Mouse (Mus musculus) megakaryocyte progenitor cell, adult 5-6 weeks (primary cell): Measurements from ENCODE around the gene B4galt3. TPM values are rescaled to one million over a fixed set of nuclear protein-coding genes. Genes with fewer than 3 reads are reported as not detected.

ENCODE experiments used
- ATAC-seq: replicated peaks from 2 replicates; pipeline ENCODE4 v1.8.0; 2016; ENCODE audit warnings: mild to moderate bottlenecking, moderate TSS enrichment, inconsistent platforms; ENCODE audit not compliant: poor library complexity
- total RNA-seq, 2 experiments: library from RNA; stranded (forward) in 1 of 2; stranded (reverse) in 1 of 2; fragments of 157-497, 149-512 nt in 1 of 2; fragments of 200-1000 nt in 1 of 2; gene quantifications; 2 replicates each; pipeline versions ENCODE4 v1.2.3 to v1.2.4; 2015 to 2017

B4galt3 gene
- total RNA-seq, 2 experiments from 2014 or later = 14.7 to 18.0 TPM

GRCm38 (mm10) chr1:171262594-171263130 is 7.5 kb upstream of the B4galt3 start:
- ATAC-seq = peak; percentile 50

- no peak for ATAC-seq
Observed at GRCm38 (mm10) chr1:171263185-171263611, 6.9 kb upstream of the B4galt3 start.

GRCm38 (mm10) chr1:171263666-171264461 is 6.3 kb upstream of the B4galt3 start:
- ATAC-seq = no peak

GRCm38 (mm10) chr1:171265971-171266744 is 4.0 kb upstream of the B4galt3 start:
- ATAC-seq = no peak

- no peak for ATAC-seq
Observed at GRCm38 (mm10) chr1:171268341-171268740, 1.8 kb upstream of the B4galt3 start.

- ATAC-seq = peak; percentile 30
Observed at GRCm38 (mm10) chr1:171270573-171270900, 409 bp downstream of the B4galt3 start.

GRCm38 (mm10) chr1:171271196-171271595 is 1.1 kb downstream of the B4galt3 start:
- no peak for ATAC-seq

GRCm38 (mm10) chr1:171271622-171272021 is 1.5 kb downstream of the B4galt3 start:
- no peak for ATAC-seq

GRCm38 (mm10) chr1:171272086-171272485 is 2.0 kb downstream of the B4galt3 start:
- peak; percentile 30 for ATAC-seq

- peak; percentile 30 for ATAC-seq
Observed at GRCm38 (mm10) chr1:171274171-171274570, 4.0 kb downstream of the B4galt3 start.

GRCm38 (mm10) chr1:171275144-171275734 is 5.1 kb downstream of the B4galt3 start:
- no peak for ATAC-seq

GRCm38 (mm10) chr1:171276110-171276748 is 6.1 kb downstream of the B4galt3 start:
- ATAC-seq = no peak

GRCm38 (mm10) chr1:171277736-171278135 is 7.6 kb downstream of the B4galt3 start:
- ATAC-seq = no peak

GRCm38 (mm10) chr1:171278436-171278835 is 8.3 kb downstream of the B4galt3 start:
- ATAC-seq = no peak

GRCm38 (mm10) chr1:171279012-171279705 is 9.0 kb downstream of the B4galt3 start:
- no peak for ATAC-seq

- no peak for ATAC-seq
Observed at GRCm38 (mm10) chr1:171279721-171280120, 9.6 kb downstream of the B4galt3 start.

- ATAC-seq = peak; percentile 13
Observed at GRCm38 (mm10) chr1:171280250-171280915, 10.3 kb downstream of the B4galt3 start.

GRCm38 (mm10) chr1:171280916-171281527 is 10.9 kb downstream of the B4galt3 start, which contains the start of gene Ppox:
Ppox (minus strand) TSS chr1:171281186.
- ATAC-seq = peak; percentile 85

GRCm38 (mm10) chr1:171281528-171281923 is 11.4 kb downstream of the B4galt3 start:
- ATAC-seq = peak; percentile 56
